Mouse (Mus musculus) heart, adult 2 months (tissue): Measurements from ENCODE around the gene Necab2. TPM values are rescaled to one million over a fixed set of nuclear protein-coding genes. Genes with fewer than 3 reads are reported as not detected.

Source experiments
- DNase-seq, 2 experiments: peaks; one replicate each; pipeline ENCODE4 v3.0.0; 2021
- H3K27ac ChIP-seq: fragments of 200-600 bp; 2 replicates; pipeline ENCODE4 v1.8.1; 2022
- H3K27me3 ChIP-seq: fragments of 200-500 bp; 2 replicates; pipeline ENCODE4 v1.6.1; 2012; ENCODE audit warnings: mild to moderate bottlenecking, low read length, inconsistent platforms, mixed read lengths; ENCODE audit not compliant: control insufficient read depth, insufficient read depth
- H3K36me3 ChIP-seq: fragments of 200-500 bp; 2 replicates; pipeline ENCODE4 v1.6.1; 2012; ENCODE audit warnings: low read length, inconsistent platforms; ENCODE audit not compliant: control insufficient read depth, insufficient read depth
- H3K4me1 ChIP-seq: fragments of 200-500 bp; 2 replicates; pipeline ENCODE4 v1.6.1; 2011; ENCODE audit warnings: low read length; ENCODE audit not compliant: control insufficient read depth, insufficient read depth
- H3K4me3 ChIP-seq: fragments of 200-600 bp; 2 replicates; pipeline ENCODE4 v1.8.1; 2022
- H3K79me2 ChIP-seq: fragments of 200-500 bp; replicated peaks from 2 replicates; pipeline ENCODE4 v1.6.1; 2012; ENCODE audit warnings: mild to moderate bottlenecking, inconsistent platforms, low read length, moderate library complexity, mixed read lengths; ENCODE audit not compliant: control insufficient read depth, insufficient read depth
- H3K9ac ChIP-seq: fragments of 200-500 bp; 2 replicates; pipeline ENCODE4 v1.6.1; 2012; ENCODE audit warnings: low read depth, mild to moderate bottlenecking, control low read depth, inconsistent platforms, low read length, mixed read lengths
- CTCF ChIP-seq: fragments of 200-600 bp; IDR thresholded peaks from 2 replicates; pipeline ENCODE4 v1.8.1; 2022; ENCODE audit warnings: antibody characterized with exemption, mild to moderate bottlenecking, moderate library complexity
- EP300 ChIP-seq: fragments of 200-500 bp; IDR thresholded peaks from 2 replicates; pipeline ENCODE4 v1.6.1; 2011; ENCODE audit warnings: low read depth, low read length, control low read depth; ENCODE audit not compliant: insufficient read depth
- POLR2A ChIP-seq: fragments of 200-500 bp; IDR thresholded peaks from 2 replicates; pipeline ENCODE4 v1.6.1; 2011; ENCODE audit warnings: mild to moderate bottlenecking, low read depth, low read length, control low read depth; ENCODE audit not compliant: insufficient read depth
- WGBS: fragments of 180-500 bp; shearing (Covaris S2); methylation state at CpG from one replicate; pipeline ENCODE4 v1.1.7; 2018; 5-methylcytosine and 5-hydroxymethylcytosine counted together
- intact Hi-C: fragments of 180-260 bp; cut with DNase I; formaldehyde crosslinking; loops from one replicate; pipeline ENCODE4 v1.15.1; 2025
- polyA plus RNA-seq: library from polyadenylated mRNA; depleted of rRNA; stranded (reverse); fragments of >200 nt; gene quantifications from 2 replicates; pipeline ENCODE4 v1.2.3, GENCODE M21; 2012
- total RNA-seq, 2 experiments: library from RNA; stranded (reverse); gene quantifications; 2 replicates each; pipeline ENCODE4 v1.2.3; 2021

The Necab2 gene
- total and polyA plus RNA-seq, 3 experiments = not detected

DNA sequence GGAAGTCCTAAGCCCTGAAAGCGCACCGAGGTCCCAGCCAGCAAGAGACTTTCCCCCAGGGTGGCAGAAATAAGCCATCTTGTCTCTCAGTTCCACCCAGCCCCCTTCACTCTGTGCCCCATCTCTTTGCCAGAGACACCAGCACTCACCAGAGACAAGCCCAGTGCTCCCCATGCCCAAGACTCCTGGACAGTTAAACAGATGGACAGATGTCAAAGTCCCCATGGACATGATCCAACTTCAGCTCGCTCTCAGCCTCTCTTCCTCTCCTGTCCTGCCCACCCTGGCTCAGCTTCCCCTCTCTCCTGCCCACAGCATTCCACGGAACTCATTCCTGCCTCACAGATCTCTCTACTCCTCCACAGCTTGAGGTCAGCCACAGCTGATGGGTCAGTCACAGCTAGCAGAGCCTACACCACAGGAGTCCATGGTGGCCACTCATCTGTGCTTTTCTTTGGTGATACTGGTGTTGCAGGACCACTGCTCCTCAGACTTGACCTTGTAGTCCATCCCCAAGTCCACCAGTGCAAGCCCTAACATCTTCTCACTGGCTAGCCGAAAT, 17.7 kb upstream of the Necab2 start:
- no peaks in the 10 kb centered on the region for H3K79me2 ChIP-seq
- TF ChIP-seq EP300 (no peak), CTCF (no peak), POLR2A (no peak)
- no peak overlapping the region for H3K4me3 ChIP-seq
- no peak overlapping the region for H3K9ac ChIP-seq
- H3K27ac ChIP-seq = no peak overlapping the region
- 47% methylated on average over 5 of the region's 5 CpGs for WGBS
- peaks cover 30% of the 10 kb centered on the region for H3K4me1 ChIP-seq
- intact Hi-C loops = no loop called here
- DNase-seq = no peak
- H3K27me3 ChIP-seq = no peaks in the 10 kb centered on the region
- H3K36me3 ChIP-seq = no peaks in the 10 kb centered on the region

DNA sequence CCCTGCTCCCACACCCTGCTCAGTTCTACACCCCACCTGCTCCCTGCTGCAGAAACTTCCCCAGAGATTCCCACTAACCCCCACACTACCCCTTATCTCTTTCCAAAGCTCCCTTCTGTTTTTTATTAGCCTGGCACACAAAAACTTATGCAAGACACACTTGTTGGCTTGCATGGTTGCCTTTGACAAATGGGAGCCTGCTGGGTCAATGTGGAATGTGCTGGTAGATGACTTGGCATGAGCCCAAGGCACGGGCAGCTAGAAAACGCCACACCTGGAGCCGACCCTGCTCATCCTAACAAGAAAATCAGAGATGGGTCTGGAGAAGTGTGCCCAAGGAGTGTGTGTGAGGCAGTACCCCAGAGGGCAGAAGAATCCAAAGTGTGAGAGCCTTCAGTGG, 17.0 kb upstream of the Necab2 start:
- H3K27me3 ChIP-seq = no peaks in the 10 kb centered on the region
- H3K9ac ChIP-seq = no peak overlapping the region
- no peaks in the 10 kb centered on the region for H3K36me3 ChIP-seq
- H3K27ac ChIP-seq = no peak overlapping the region
- H3K4me3 ChIP-seq = no peak overlapping the region
- 78% methylated on average over 3 of the region's 3 CpGs for WGBS
- H3K79me2 ChIP-seq = no peaks in the 10 kb centered on the region
- peaks cover 27% of the 10 kb centered on the region for H3K4me1 ChIP-seq
- no peak for DNase-seq
- intact Hi-C loops = no loop called here
- no peak for TF ChIP-seq CTCF
- TF ChIP-seq EP300 = no peak
- TF ChIP-seq POLR2A = no peak

DNA sequence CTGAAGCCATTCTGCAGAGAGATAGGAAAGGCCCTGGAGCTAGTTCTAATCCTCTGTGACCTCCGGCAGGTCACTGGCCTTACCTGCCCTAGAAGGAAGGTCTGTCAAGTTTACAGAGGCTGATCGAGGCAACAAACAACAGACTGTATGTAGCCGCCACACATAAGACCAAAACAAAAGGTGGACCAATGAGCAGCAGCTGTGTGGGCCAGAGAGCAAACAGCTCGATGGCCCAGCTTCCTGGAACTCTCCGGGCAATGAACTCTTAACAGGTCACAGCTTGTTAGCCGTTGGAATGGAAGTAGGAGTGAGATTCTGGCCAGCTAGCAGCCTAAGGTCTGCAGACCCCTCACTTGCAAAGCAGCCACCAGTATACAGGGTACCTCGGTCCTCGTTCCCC, 16.3 kb upstream of the Necab2 start:
- Histone ChIP-seq H3K4me1 (peaks cover 22% of the 10 kb centered on the region), H3K27ac (no peak overlapping the region), H3K27me3 (no peaks in the 10 kb centered on the region), H3K4me3 (no peak overlapping the region), H3K79me2 (no peaks in the 10 kb centered on the region), H3K36me3 (no peaks in the 10 kb centered on the region), H3K9ac (no peak overlapping the region)
- TF ChIP-seq CTCF (no peak), POLR2A (no peak), EP300 (no peak)
- 72% methylated on average over 8 of the region's 8 CpGs for WGBS
- intact Hi-C loops = no loop called here
- no peak for DNase-seq

DNA sequence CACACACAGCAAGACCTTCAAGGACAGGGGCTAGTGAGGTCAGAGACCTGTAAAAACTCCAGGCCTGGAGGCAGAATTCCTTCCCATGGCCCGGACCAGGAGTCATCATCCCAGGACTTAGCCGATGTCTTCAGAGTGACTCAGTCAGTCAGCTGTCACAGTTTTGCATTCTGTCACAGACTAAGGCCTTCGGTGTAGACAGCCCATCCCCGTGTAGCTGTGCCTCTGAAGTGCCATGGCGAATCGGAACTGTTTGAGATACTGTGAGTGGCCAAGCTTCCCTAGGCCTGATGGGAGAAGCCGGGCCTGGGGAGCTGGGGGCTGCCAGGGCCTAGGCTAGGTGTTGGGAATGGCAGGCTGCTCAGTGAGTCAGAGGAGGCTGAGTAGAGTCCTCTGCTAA, 15.8 kb upstream of the Necab2 start:
- Histone ChIP-seq H3K27me3 (no peaks in the 10 kb centered on the region), H3K79me2 (no peaks in the 10 kb centered on the region), H3K36me3 (no peaks in the 10 kb centered on the region), H3K4me3 (no peak overlapping the region), H3K4me1 (peaks cover 19% of the 10 kb centered on the region), H3K27ac (no peak overlapping the region), H3K9ac (no peak overlapping the region)
- intact Hi-C loops = no loop called here
- WGBS = 86% methylated on average over 7 of the region's 7 CpGs
- no peak for DNase-seq
- TF ChIP-seq CTCF (no peak), POLR2A (no peak), EP300 (no peak)

DNA sequence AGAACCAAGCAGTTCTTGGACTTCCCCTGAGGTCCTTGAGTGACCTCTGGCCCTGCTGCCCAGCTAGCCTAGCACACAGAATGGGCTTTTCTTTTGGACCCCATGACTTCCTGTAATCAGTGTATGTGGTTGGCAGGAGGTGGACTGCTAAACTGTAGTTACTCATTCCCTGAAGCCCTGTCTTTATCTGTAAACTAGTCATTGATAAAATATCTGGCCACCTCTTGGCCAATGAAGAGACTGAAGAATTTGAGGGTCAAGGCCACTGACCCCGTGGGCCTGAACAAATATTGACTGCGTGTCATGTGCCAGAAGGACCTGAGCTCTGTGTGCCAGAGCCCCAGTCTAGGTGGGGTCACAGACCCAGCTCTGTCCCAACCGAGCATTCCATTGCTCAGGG, 14.1 kb upstream of the Necab2 start:
- Histone ChIP-seq H3K4me3 (no peak overlapping the region), H3K36me3 (no peaks in the 10 kb centered on the region), H3K27ac (no peak overlapping the region), H3K27me3 (no peaks in the 10 kb centered on the region), H3K4me1 (peaks cover 19% of the 10 kb centered on the region), H3K79me2 (no peaks in the 10 kb centered on the region), H3K9ac (no peak overlapping the region)
- WGBS = 74% methylated on average over 3 of the region's 3 CpGs
- DNase-seq = no peak
- intact Hi-C loops = no loop called here
- no peak for TF ChIP-seq EP300
- no peak for TF ChIP-seq CTCF
- TF ChIP-seq POLR2A = no peak

DNA sequence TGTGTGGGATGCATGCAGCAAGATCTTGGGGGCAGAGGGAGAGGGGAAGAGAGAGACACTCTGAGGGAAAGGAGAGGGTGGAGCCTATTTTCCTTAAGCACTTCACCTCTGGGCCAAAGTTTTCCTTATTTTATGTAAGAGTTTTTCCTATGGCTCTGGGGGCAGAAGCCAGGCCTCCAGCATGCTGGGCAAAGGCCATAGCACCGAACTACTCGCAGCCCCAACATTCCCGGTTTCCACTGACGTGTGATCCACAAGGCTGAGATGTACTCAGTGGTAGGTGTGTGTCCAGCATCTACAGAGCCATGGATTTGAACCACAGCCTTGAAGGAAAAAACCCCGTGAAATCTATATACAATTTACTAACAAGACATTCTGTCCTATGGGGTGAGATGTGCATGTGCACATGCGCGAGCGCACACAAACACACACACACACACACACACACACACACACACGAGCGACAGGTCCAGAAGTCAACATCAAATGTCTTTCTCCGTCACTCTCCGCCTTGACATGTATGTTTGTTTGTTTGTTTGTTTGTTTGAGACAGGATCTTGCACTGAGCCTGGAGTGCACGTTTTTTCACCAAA, 12.8 kb upstream of the Necab2 start, which contains the start of gene Osgin1:
Gene Osgin1, plus strand, starts transcription at position 543 of the 593 bp plus-strand sequence.
- Histone ChIP-seq H3K4me3 (no peak within 1 kb of the TSS), H3K36me3 (no peaks in the 10 kb centered on the region), H3K4me1 (peaks cover 12% of the 10 kb centered on the region), H3K27ac (no peak within 1 kb of the TSS), H3K9ac (no peak within 1 kb of the TSS), H3K79me2 (no peaks in the 10 kb centered on the region), H3K27me3 (no peaks in the 10 kb centered on the region)
- TF ChIP-seq EP300 = no peak
- TF ChIP-seq CTCF = no peak
- no peak for TF ChIP-seq POLR2A
- DNase-seq = no peak
- 96% methylated on average over 13 of the region's 13 CpGs for WGBS
- intact Hi-C loops = no loop called here

DNA sequence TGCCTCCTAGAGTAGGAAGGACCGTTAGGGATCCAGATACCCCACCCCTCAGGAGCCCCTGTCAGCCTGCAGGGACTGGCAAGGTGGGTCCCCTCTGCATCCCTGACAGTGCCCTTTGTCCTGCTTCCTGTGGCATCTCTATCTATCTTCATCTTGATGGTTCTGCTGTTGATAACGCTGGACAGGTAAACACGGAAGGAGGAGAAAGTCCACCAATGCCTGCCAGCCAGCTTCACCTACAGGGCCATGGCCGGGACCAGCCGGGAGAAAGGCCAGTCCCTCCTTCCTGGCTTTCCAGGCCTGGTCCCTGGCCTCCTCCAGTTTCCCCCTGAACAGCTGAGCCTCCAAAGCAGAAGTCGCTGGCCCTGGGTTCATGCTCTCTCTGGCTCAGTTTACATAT, 11.9 kb upstream of the Necab2 start:
- TF ChIP-seq POLR2A (no peak), EP300 (no peak)
- intact Hi-C loops = no loop called here
- Histone ChIP-seq H3K79me2 (no peaks in the 10 kb centered on the region), H3K27ac (no peak overlapping the region), H3K4me3 (no peak overlapping the region), H3K4me1 (peaks cover 8% of the 10 kb centered on the region), H3K27me3 (no peaks in the 10 kb centered on the region), H3K9ac (no peak overlapping the region), H3K36me3 (no peaks in the 10 kb centered on the region)
- DNase-seq = no peak
- 80% methylated on average over 6 of the region's 6 CpGs for WGBS
